Mouse (Mus musculus) heart, embryonic 14.5 days (tissue): ENCODE results near the gene Ispd. TPM values are rescaled to one million over a fixed set of nuclear protein-coding genes. Genes with fewer than 3 reads are reported as not detected.

Experiments used
- ATAC-seq: fragments of 200-750 bp; cut with Nextera tagmentation; 2 replicates; pipeline ENCODE4 v1.8.0; 2017; ENCODE audit warnings: low read depth, moderate TSS enrichment; ENCODE audit not compliant: insufficient number of reproducible peaks, insufficient read depth, low FRiP score
- H3K27ac ChIP-seq, 2 experiments: fragments of 200-500 bp in 1 of 2; fragments of 300-500 bp in 1 of 2; sonication (generic) in 1 of 2; replicated peaks in 1 of 2; 2 replicates each; pipeline ENCODE4 v1.5.1; 2012 to 2014; ENCODE audit warnings: low read depth in 2 of 2, low read length in 2 of 2, control low read depth in 1 of 2, mild to moderate bottlenecking in 1 of 2, mixed read lengths in 1 of 2; ENCODE audit not compliant: control insufficient read depth in 1 of 2, insufficient read depth in 1 of 2
- H3K27me3 ChIP-seq: fragments of 300-500 bp; sonication (generic); 2 replicates; pipeline ENCODE4 v1.6.1; 2014; ENCODE audit warnings: mild to moderate bottlenecking, low read length, control low read depth; ENCODE audit not compliant: control insufficient read depth, insufficient read depth
- H3K36me3 ChIP-seq: fragments of 300-500 bp; sonication (generic); 2 replicates; pipeline ENCODE4 v1.6.1; 2014; ENCODE audit warnings: mild to moderate bottlenecking, control low read depth, low read length, mixed read lengths; ENCODE audit not compliant: control insufficient read depth, insufficient read depth
- H3K4me1 ChIP-seq, 2 experiments: fragments of 200-500 bp in 1 of 2; fragments of 300-500 bp in 1 of 2; sonication (generic) in 1 of 2; 2 replicates each; pipeline ENCODE4 v1.6.1; 2012 to 2014; ENCODE audit warnings: low read length in 2 of 2, control low read depth in 1 of 2, mixed read lengths in 1 of 2; ENCODE audit not compliant: control insufficient read depth in 2 of 2, insufficient read depth in 2 of 2
- H3K4me2 ChIP-seq: fragments of 300-500 bp; sonication (generic); 2 replicates; pipeline ENCODE4 v1.6.1; 2014; ENCODE audit warnings: mild to moderate bottlenecking, low read length
- H3K4me3 ChIP-seq, 2 experiments: fragments of 200-500 bp in 1 of 2; fragments of 300-500 bp in 1 of 2; sonication (generic) in 1 of 2; 2 replicates each; pipeline ENCODE4 v1.5.1; 2012 to 2014; ENCODE audit warnings: low read length in 2 of 2, mild to moderate bottlenecking in 2 of 2, control low read depth in 1 of 2, low read depth in 1 of 2, moderate library complexity in 1 of 2; ENCODE audit not compliant: control insufficient read depth in 1 of 2, insufficient read depth in 1 of 2
- H3K9ac ChIP-seq: fragments of 300-500 bp; sonication (generic); 2 replicates; pipeline ENCODE4 v1.6.1; 2014; ENCODE audit warnings: mild to moderate bottlenecking, low read length
- H3K9me3 ChIP-seq: fragments of 300-500 bp; sonication (generic); 2 replicates; pipeline ENCODE4 v1.6.1; 2016; ENCODE audit warnings: low read length, control low read depth; ENCODE audit not compliant: control insufficient read depth
- WGBS: fragments of 180-500 bp; shearing (Covaris S2); extraction: QIAGEN DNeasy Blood & Tissue Kit; methylation state at CpG from one replicate; pipeline ENCODE4 v1.1.7; 2014; 5-methylcytosine and 5-hydroxymethylcytosine counted together
- polyA plus RNA-seq: library from polyadenylated mRNA; unstranded; fragments of >200 nt; fragmentation: Nextera tagmentation; extraction: Ambion mirVana; gene quantifications from 2 replicates; pipeline ENCODE4 v1.2.1, GENCODE M21; 2014

Ispd gene
- polyA plus RNA-seq, 1 experiment from 2014 or later: 13.8 TPM

GRCm38 (mm10) chr12:36483346-36483745 lies 102.1 kb downstream of the Ispd start:
- Histone ChIP-seq H3K9me3 (no peaks in the 10 kb centered on the region), H3K27ac (no peak overlapping the region), H3K4me2 (no peak overlapping the region), H3K27me3 (no peaks in the 10 kb centered on the region), H3K9ac (no peak overlapping the region), H3K4me3 (no peak overlapping the region), H3K4me1 (no peaks in the 10 kb centered on the region), H3K36me3 (no peaks in the 10 kb centered on the region)
- WGBS: 48% methylated on average over 2 of the region's 2 CpGs
- no peak for ATAC-seq

GRCm38 (mm10) chr12:36497565-36497964 lies 116.3 kb downstream of the Ispd start:
- no peak overlapping the region for H3K4me3 ChIP-seq
- H3K27ac ChIP-seq: no peak overlapping the region
- ATAC-seq: no peak
- H3K36me3 ChIP-seq: no peaks in the 10 kb centered on the region
- no peaks in the 10 kb centered on the region for H3K27me3 ChIP-seq
- WGBS: 76% methylated on average over 3 of the region's 3 CpGs
- H3K4me1 ChIP-seq: no peaks in the 10 kb centered on the region
- H3K9me3 ChIP-seq: no peaks in the 10 kb centered on the region
- H3K9ac ChIP-seq: no peak overlapping the region
- H3K4me2 ChIP-seq: no peak overlapping the region

- H3K27ac ChIP-seq: no peak overlapping the region
- 83% methylated on average over 7 of the region's 7 CpGs for WGBS
- no peak overlapping the region for H3K4me2 ChIP-seq
- H3K27me3 ChIP-seq: no peaks in the 10 kb centered on the region
- no peak for ATAC-seq
- H3K4me1 ChIP-seq: no peaks in the 10 kb centered on the region
- no peak overlapping the region for H3K4me3 ChIP-seq
- no peak overlapping the region for H3K9ac ChIP-seq
- no peaks in the 10 kb centered on the region for H3K36me3 ChIP-seq
- H3K9me3 ChIP-seq: no peaks in the 10 kb centered on the region
Observed at GRCm38 (mm10) chr12:36507111-36507903, 126.1 kb downstream of the Ispd start.

GRCm38 (mm10) chr12:36509954-36510642 lies 128.8 kb downstream of the Ispd start:
- Histone ChIP-seq H3K27me3 (no peaks in the 10 kb centered on the region), H3K4me2 (no peak overlapping the region), H3K36me3 (no peaks in the 10 kb centered on the region), H3K4me3 (no peak overlapping the region), H3K9ac (no peak overlapping the region), H3K4me1 (no peaks in the 10 kb centered on the region), H3K27ac (no peak overlapping the region), H3K9me3 (no peaks in the 10 kb centered on the region)
- no peak for ATAC-seq
- 79% methylated on average over 10 of the region's 10 CpGs for WGBS

GRCm38 (mm10) chr12:36521774-36522173 lies 140.5 kb downstream of the Ispd start:
- H3K4me1 ChIP-seq: no peaks in the 10 kb centered on the region
- H3K9ac ChIP-seq: no peak overlapping the region
- no peaks in the 10 kb centered on the region for H3K27me3 ChIP-seq
- H3K27ac ChIP-seq: no peak overlapping the region
- H3K9me3 ChIP-seq: no peaks in the 10 kb centered on the region
- WGBS: 62% methylated on average over 2 of the region's 2 CpGs
- no peak overlapping the region for H3K4me3 ChIP-seq
- no peak for ATAC-seq
- no peaks in the 10 kb centered on the region for H3K36me3 ChIP-seq
- no peak overlapping the region for H3K4me2 ChIP-seq

- ATAC-seq: no peak
- H3K4me1 ChIP-seq: no peaks in the 10 kb centered on the region
- no peak overlapping the region for H3K4me2 ChIP-seq
- no peak overlapping the region for H3K9ac ChIP-seq
- H3K4me3 ChIP-seq: no peak overlapping the region
- no peaks in the 10 kb centered on the region for H3K36me3 ChIP-seq
- WGBS: 52% methylated on average over 2 of the region's 2 CpGs
- no peaks in the 10 kb centered on the region for H3K9me3 ChIP-seq
- H3K27me3 ChIP-seq: no peaks in the 10 kb centered on the region
- no peak overlapping the region for H3K27ac ChIP-seq
Observed at GRCm38 (mm10) chr12:36523515-36523914, 142.3 kb downstream of the Ispd start.

- no peak overlapping the region for H3K4me3 ChIP-seq
- H3K36me3 ChIP-seq: no peaks in the 10 kb centered on the region
- H3K27me3 ChIP-seq: no peaks in the 10 kb centered on the region
- 90% methylated on average over 2 of the region's 2 CpGs for WGBS
- no peak for ATAC-seq
- no peak overlapping the region for H3K27ac ChIP-seq
- H3K4me1 ChIP-seq: no peaks in the 10 kb centered on the region
- H3K4me2 ChIP-seq: no peak overlapping the region
- no peaks in the 10 kb centered on the region for H3K9me3 ChIP-seq
- no peak overlapping the region for H3K9ac ChIP-seq
Observed at GRCm38 (mm10) chr12:36530920-36531319, 149.7 kb downstream of the Ispd start.
